Mouse (Mus musculus) midbrain, embryonic 15.5 days (tissue): ENCODE results near the gene Kcnab2. TPM values are rescaled to one million over a fixed set of nuclear protein-coding genes. Genes with fewer than 3 reads are reported as not detected.

Experiments used
- ATAC-seq: fragments of 200-750 bp; cut with Nextera tagmentation; replicated peaks from 2 replicates; pipeline ENCODE4 v1.8.0; 2017; ENCODE audit warnings: moderate TSS enrichment
- H3K27ac ChIP-seq: fragments of 300-500 bp; sonication (generic); 2 replicates; pipeline ENCODE4 v1.5.1; 2015; ENCODE audit warnings: mild to moderate bottlenecking, inconsistent platforms
- H3K27me3 ChIP-seq: fragments of 300-500 bp; sonication (generic); replicated peaks from 2 replicates; pipeline ENCODE4 v1.6.1; 2015; ENCODE audit warnings: inconsistent platforms
- H3K36me3 ChIP-seq: fragments of 300-500 bp; sonication (generic); replicated peaks from 2 replicates; pipeline ENCODE4 v1.6.1; 2015; ENCODE audit warnings: inconsistent platforms
- H3K4me1 ChIP-seq: fragments of 300-500 bp; sonication (generic); 2 replicates; pipeline ENCODE4 v1.6.1; 2015; ENCODE audit warnings: inconsistent platforms
- H3K4me2 ChIP-seq: fragments of 300-500 bp; sonication (generic); 2 replicates; pipeline ENCODE4 v1.6.1; 2015; ENCODE audit warnings: inconsistent platforms, mild to moderate bottlenecking, moderate library complexity
- H3K4me3 ChIP-seq: fragments of 300-500 bp; sonication (generic); 2 replicates; pipeline ENCODE4 v1.5.1; 2015; ENCODE audit warnings: mild to moderate bottlenecking, inconsistent platforms
- H3K9ac ChIP-seq: fragments of 300-500 bp; sonication (generic); 2 replicates; pipeline ENCODE4 v1.6.1; 2015; ENCODE audit warnings: mild to moderate bottlenecking, inconsistent platforms
- H3K9me3 ChIP-seq: fragments of 300-500 bp; sonication (generic); 2 replicates; pipeline ENCODE4 v1.6.1; 2016; ENCODE audit warnings: inconsistent platforms
- WGBS: fragments of 180-500 bp; shearing (Covaris S2); methylation state at CpG from one replicate; pipeline ENCODE4 v1.1.7; 2015; ENCODE audit warnings: mixed read lengths; 5-methylcytosine and 5-hydroxymethylcytosine counted together
- polyA plus RNA-seq: library from polyadenylated mRNA; unstranded; fragments of >200 nt; fragmentation: Nextera tagmentation; extraction: Ambion mirVana; gene quantifications from 2 replicates; pipeline ENCODE4 v1.2.1, GENCODE M21; 2015

Gene Kcnab2
- polyA plus RNA-seq, 1 experiment from 2014 or later, result 27.8 TPM

DNA sequence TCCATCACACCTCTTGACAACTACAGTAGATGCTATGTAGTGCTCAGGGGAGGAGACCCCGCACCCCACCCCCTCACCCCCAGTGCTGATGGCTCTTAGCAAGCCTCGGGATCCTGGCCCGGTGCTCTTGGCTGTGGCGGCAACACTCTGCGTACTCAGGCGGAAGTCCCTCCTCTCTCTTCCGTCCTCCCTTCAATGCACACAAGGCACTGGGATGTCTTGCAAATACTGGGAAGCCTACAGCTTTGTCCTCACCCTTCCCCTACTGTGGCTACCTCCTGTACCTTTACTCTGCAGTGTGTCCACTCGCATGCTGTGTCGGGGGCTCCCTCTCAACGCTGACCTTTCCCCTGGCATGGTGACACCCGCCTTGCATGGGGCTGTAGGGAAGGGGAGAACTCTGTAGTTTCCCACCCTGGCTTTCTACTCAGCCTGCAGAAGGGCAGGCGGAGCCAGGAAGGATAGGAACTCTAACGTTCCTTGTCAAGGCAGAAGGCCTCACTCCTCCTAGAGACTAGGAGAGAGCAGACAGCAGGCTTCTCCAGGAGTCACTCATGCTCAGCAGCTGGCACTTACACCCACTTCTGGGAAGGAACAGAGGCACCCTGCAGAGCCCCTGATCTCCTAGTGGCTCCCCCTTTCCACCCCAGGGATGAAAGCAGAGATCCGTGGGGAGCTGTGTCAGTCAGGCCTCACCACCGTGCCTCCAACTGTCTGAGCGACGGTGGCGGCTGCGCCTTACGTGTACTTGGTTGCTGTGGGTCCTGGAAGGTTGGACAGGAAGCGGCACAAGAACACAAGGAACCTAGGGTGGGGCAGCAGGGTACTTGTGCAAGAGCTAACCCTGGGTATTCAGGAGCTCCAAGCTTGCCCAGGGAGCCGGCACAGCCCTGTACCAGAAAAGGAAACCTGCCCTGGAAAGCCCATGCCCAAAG lies 29.7 kb downstream of the Kcnab2 start:
- ATAC-seq, result no peak
- H3K27ac ChIP-seq, result no peak overlapping the region
- WGBS, result 77% methylated on average over 22 of the region's 22 CpGs

DNA sequence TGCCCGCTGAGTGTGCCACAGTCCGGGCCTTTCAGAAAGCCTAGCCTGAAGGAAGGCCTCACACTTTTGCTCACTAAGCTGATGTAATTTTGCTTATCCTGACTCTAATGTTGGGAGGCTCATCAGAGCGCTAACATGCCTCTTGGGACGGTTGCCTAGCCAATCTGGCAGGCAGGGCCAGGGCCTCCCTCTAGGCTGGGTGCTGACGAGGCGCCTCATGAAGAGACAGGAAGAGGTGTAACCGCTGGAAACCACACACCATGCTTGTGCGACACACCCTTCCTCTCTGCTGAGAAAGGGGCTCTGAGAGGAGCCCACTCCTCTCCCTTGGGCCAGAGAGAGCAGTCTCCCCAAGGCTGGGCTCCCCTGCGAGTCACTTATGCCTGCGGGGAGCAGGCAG lies 31.5 kb downstream of the Kcnab2 start:
- Histone ChIP-seq H3K9ac (no peak overlapping the region), H3K4me1 (no peaks in the 10 kb centered on the region), H3K27ac (no peak overlapping the region), H3K36me3 (no peaks in the 10 kb centered on the region), H3K4me3 (no peak overlapping the region), H3K9me3 (no peaks in the 10 kb centered on the region), H3K27me3 (no peaks in the 10 kb centered on the region), H3K4me2 (no peak overlapping the region)
- no peak for ATAC-seq
- 83% methylated on average over 10 of the region's 10 CpGs for WGBS

More for the DNA sequence above, 29.7 kb downstream of the Kcnab2 start:
- no peaks in the 10 kb centered on the region for H3K27me3 ChIP-seq
- H3K9ac ChIP-seq, result no peak overlapping the region
- H3K9me3 ChIP-seq, result no peaks in the 10 kb centered on the region
- H3K4me3 ChIP-seq, result no peak overlapping the region
- no peaks in the 10 kb centered on the region for H3K36me3 ChIP-seq
- no peak overlapping the region for H3K4me2 ChIP-seq
- H3K4me1 ChIP-seq, result 0 out of 2 replicates have a peak, but pooled peaks cover 3% of the 10 kb centered on the region

- H3K27ac ChIP-seq, result no peak overlapping the region
- H3K36me3 ChIP-seq, result no peaks in the 10 kb centered on the region
- H3K4me2 ChIP-seq, result 0 out of 2 replicates have a peak overlapping the region, but pooled peaks have one; percentile 9
- 38% methylated on average over 9 of the region's 9 CpGs for WGBS
- H3K27me3 ChIP-seq, result no peaks in the 10 kb centered on the region
- H3K4me1 ChIP-seq, result no peaks in the 10 kb centered on the region
- H3K9ac ChIP-seq, result no peak overlapping the region
- ATAC-seq, result no peak
- no peak overlapping the region for H3K4me3 ChIP-seq
- H3K9me3 ChIP-seq, result no peaks in the 10 kb centered on the region
Observed at GRCm38 (mm10) chr4:152441536-152441935, 36.1 kb downstream of the Kcnab2 start.

- H3K27ac ChIP-seq, result no peak overlapping the region
- no peak for ATAC-seq
- H3K9ac ChIP-seq, result no peak overlapping the region
- H3K27me3 ChIP-seq, result no peaks in the 10 kb centered on the region
- H3K9me3 ChIP-seq, result no peaks in the 10 kb centered on the region
- H3K4me1 ChIP-seq, result no peaks in the 10 kb centered on the region
- H3K4me3 ChIP-seq, result no peak overlapping the region
- no peak overlapping the region for H3K4me2 ChIP-seq
- 64% methylated on average over 9 of the region's 9 CpGs for WGBS
- no peaks in the 10 kb centered on the region for H3K36me3 ChIP-seq
Observed at GRCm38 (mm10) chr4:152440882-152441281, 36.8 kb downstream of the Kcnab2 start.

GRCm38 (mm10) chr4:152435255-152435654 lies 42.4 kb downstream of the Kcnab2 start:
- Histone ChIP-seq H3K27me3 (no peaks in the 10 kb centered on the region), H3K36me3 (no peaks in the 10 kb centered on the region), H3K4me3 (peak overlapping the region; percentile 24), H3K4me2 (peak overlapping the region; percentile 53), H3K4me1 (peaks cover 9% of the 10 kb centered on the region), H3K27ac (peak overlapping the region; percentile 31; the same call in 1 of the 2 replicates), H3K9me3 (no peaks in the 10 kb centered on the region), H3K9ac (peak overlapping the region; percentile 13)
- WGBS, result 9% methylated on average over 10 of the region's 10 CpGs
- ATAC-seq, result peak; percentile 79

- H3K4me3 ChIP-seq, result peak overlapping the region; percentile 24
- peaks cover 9% of the 10 kb centered on the region for H3K4me1 ChIP-seq
- no peaks in the 10 kb centered on the region for H3K27me3 ChIP-seq
- H3K27ac ChIP-seq, result peak overlapping the region; percentile 31; the same call in 1 of the 2 replicates
- under 1% methylated on average over 9 of the region's 9 CpGs for WGBS
- H3K9ac ChIP-seq, result peak overlapping the region; percentile 13
- ATAC-seq, result peak; percentile 95
- H3K4me2 ChIP-seq, result peak overlapping the region; percentile 53
- no peaks in the 10 kb centered on the region for H3K36me3 ChIP-seq
- no peaks in the 10 kb centered on the region for H3K9me3 ChIP-seq
Observed at GRCm38 (mm10) chr4:152434836-152435235, 42.8 kb downstream of the Kcnab2 start.

- WGBS, result 53% methylated on average over 5 of the region's 5 CpGs
- Histone ChIP-seq H3K4me1 (peaks cover 9% of the 10 kb centered on the region), H3K36me3 (no peaks in the 10 kb centered on the region), H3K9me3 (no peaks in the 10 kb centered on the region), H3K4me2 (no peak overlapping the region), H3K4me3 (no peak overlapping the region), H3K9ac (no peak overlapping the region), H3K27me3 (no peaks in the 10 kb centered on the region), H3K27ac (no peak overlapping the region)
- ATAC-seq, result no peak
Observed at GRCm38 (mm10) chr4:152432308-152432707, 45.4 kb downstream of the Kcnab2 start.

- no peaks in the 10 kb centered on the region for H3K9me3 ChIP-seq
- H3K27me3 ChIP-seq, result no peaks in the 10 kb centered on the region
- H3K4me1 ChIP-seq, result no peaks in the 10 kb centered on the region
- no peak overlapping the region for H3K9ac ChIP-seq
- H3K4me3 ChIP-seq, result no peak overlapping the region
- no peak for ATAC-seq
- 53% methylated on average over 8 of the region's 8 CpGs for WGBS
- no peak overlapping the region for H3K27ac ChIP-seq
- no peaks in the 10 kb centered on the region for H3K36me3 ChIP-seq
- no peak overlapping the region for H3K4me2 ChIP-seq
Observed at GRCm38 (mm10) chr4:152428259-152428658, 49.4 kb downstream of the Kcnab2 start.

GRCm38 (mm10) chr4:152424922-152425321 lies 52.7 kb downstream of the Kcnab2 start:
- no peaks in the 10 kb centered on the region for H3K36me3 ChIP-seq
- H3K27ac ChIP-seq, result no peak overlapping the region
- no peaks in the 10 kb centered on the region for H3K4me1 ChIP-seq
- no peaks in the 10 kb centered on the region for H3K27me3 ChIP-seq
- H3K4me2 ChIP-seq, result no peak overlapping the region
- ATAC-seq, result no peak
- H3K4me3 ChIP-seq, result no peak overlapping the region
- no peaks in the 10 kb centered on the region for H3K9me3 ChIP-seq
- WGBS, result 75% methylated on average over 5 of the region's 5 CpGs
- no peak overlapping the region for H3K9ac ChIP-seq

GRCm38 (mm10) chr4:152424341-152424740 lies 53.3 kb downstream of the Kcnab2 start:
- H3K36me3 ChIP-seq, result no peaks in the 10 kb centered on the region
- no peak overlapping the region for H3K9ac ChIP-seq
- H3K4me3 ChIP-seq, result no peak overlapping the region
- H3K9me3 ChIP-seq, result no peaks in the 10 kb centered on the region
- H3K4me1 ChIP-seq, result no peaks in the 10 kb centered on the region
- H3K4me2 ChIP-seq, result no peak overlapping the region
- WGBS, result 38% methylated on average over 4 of the region's 4 CpGs
- no peaks in the 10 kb centered on the region for H3K27me3 ChIP-seq
- no peak overlapping the region for H3K27ac ChIP-seq
- no peak for ATAC-seq

DNA sequence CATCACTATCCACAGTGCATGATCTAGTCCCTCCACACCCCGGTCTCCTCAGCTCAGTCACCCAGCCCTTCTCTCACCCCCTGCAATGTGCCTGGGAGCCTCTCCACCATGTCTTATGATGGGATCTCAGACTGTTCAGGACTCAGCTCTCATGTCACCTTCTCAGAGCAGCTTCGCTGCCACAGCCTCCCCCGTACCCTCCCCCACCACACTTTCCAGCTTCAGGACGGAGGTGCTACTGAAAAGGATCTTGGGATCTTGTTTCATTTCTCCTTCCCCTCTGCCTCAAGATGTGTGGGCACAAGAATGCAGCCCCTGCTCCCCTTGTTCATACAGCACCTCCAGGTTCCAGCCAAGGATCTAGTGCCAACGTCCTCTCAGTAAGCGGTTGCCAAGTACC lies 54.1 kb downstream of the Kcnab2 start:
- H3K9me3 ChIP-seq, result no peaks in the 10 kb centered on the region
- H3K4me2 ChIP-seq, result no peak overlapping the region
- H3K4me1 ChIP-seq, result peaks cover 3% of the 10 kb centered on the region; the same call in 1 of the 2 replicates
- H3K9ac ChIP-seq, result no peak overlapping the region
- H3K27ac ChIP-seq, result no peak overlapping the region
- ATAC-seq, result no peak
- no peaks in the 10 kb centered on the region for H3K27me3 ChIP-seq
- no peak overlapping the region for H3K4me3 ChIP-seq
- no peaks in the 10 kb centered on the region for H3K36me3 ChIP-seq
- 87% methylated on average over 6 of the region's 6 CpGs for WGBS

DNA sequence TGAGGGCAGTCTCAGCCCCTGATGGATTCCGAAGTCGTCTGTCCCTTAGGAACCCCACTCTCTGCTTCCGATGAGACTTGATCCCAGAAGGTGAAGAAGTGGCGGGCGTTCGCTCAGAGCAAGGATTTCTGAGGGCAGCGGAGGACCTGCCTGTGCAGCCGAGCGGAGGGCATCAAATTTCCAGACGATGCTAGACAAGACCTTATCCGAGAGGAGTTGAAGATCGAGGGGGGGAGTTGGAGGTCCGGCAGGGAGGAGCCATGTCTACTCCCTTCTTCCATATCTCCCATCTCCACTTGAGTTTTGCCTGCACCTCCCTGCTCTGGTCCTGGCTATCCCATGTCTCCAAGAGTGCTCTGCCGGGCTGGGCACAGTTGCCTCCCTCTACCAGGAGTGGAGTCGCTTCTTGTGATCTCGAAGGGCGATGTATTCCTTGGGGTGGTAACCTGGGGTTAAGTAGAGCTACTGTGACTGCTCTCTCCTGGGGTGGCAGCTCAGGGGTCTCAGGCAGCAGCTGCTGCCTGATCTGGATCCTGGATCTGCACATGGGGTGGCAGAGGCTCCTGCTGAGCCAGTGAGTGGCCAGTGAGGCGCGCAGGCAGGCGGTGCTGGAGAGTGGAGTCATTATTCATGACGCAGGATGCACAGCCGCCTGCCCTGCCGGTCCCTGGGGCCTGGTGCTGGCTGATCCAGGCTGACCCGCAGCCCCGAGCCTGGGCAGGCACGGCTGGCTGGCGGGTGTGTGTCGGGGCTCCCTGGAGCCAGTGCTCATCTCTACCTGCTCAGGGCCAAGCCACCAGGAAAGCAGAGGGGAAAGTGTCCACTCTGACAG lies 59.2 kb downstream of the Kcnab2 start:
- peaks cover 6% of the 10 kb centered on the region; the same call in 1 of the 2 replicates for H3K4me1 ChIP-seq
- H3K27me3 ChIP-seq, result no peaks in the 10 kb centered on the region
- WGBS, result 28% methylated on average over 28 of the region's 28 CpGs
- H3K4me3 ChIP-seq, result no peak overlapping the region
- no peaks in the 10 kb centered on the region for H3K36me3 ChIP-seq
- H3K27ac ChIP-seq, result no peak overlapping the region
- H3K9me3 ChIP-seq, result no peaks in the 10 kb centered on the region
- no peak overlapping the region for H3K9ac ChIP-seq
- no peak for ATAC-seq
- H3K4me2 ChIP-seq, result no peak overlapping the region
